Mouse (Mus musculus) G1E (cell line): ENCODE results near the gene Fzd7.

ENCODE experiments used
- CTCF ChIP-seq: IDR thresholded peaks from 2 replicates; pipeline ENCODE4 v1.5.1; 2012; ENCODE audit warnings: low read depth, low read length, inconsistent platforms, mixed read lengths
- GATA1 ChIP-seq: IDR thresholded peaks from 2 replicates; pipeline ENCODE4 v1.6.1; 2012; ENCODE audit warnings: borderline replicate concordance, low read length, inconsistent platforms, mixed read lengths

- TF ChIP-seq CTCF (no peak), GATA1 (no peak)
These were observed 550 bp upstream of the Fzd7 start for GRCm38 (mm10) chr1:59481456-59482291.
